Mouse (Mus musculus) heart, postnatal 0 days (tissue): ENCODE data around the gene Chn2.

ENCODE experiments used
- CTCF ChIP-seq: IDR thresholded peaks from 2 replicates; pipeline ENCODE4 v1.5.1; 2016; ENCODE audit warnings: antibody characterized with exemption, control low read depth, low read depth
- EP300 ChIP-seq: IDR thresholded peaks from 2 replicates; pipeline ENCODE4 v1.6.1; 2016; ENCODE audit warnings: antibody characterized with exemption, low read depth

- TF ChIP-seq EP300: no peak
- no peak for TF ChIP-seq CTCF
Measured at GRCm38 (mm10) chr6:54175473-54176215, 136.3 kb downstream of the Chn2 start.
